ENCODE assay signal across 9 mouse cellular contexts in the genomic region with DNA sequence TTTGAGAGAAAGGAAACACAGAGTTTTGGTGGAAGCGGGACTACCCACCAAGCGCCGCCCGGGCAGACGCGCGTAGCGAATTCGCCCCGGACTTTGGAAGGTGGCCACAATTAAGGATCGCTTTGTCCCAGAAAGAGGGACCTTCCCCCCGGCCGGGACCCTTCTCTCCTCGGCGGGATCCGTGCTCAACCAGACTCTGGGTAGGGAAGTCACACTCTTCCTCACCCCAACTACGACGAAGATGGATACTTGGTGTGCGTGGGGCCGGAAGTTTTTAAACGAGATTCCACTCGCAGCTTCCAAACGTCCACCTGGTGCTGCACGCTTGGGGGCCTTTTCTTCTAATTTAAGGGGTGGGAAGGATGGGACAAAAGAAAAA. TPM values are rescaled to one million over a fixed set of nuclear protein-coding genes. Genes with fewer than 3 reads are reported as not detected.
DNase-seq lines count a peak whose midpoint lies in the region; ATAC-seq and TF ChIP-seq lines count a peak whose summit lies in the region.
"Had no signal": no experiment of that assay in that cellular context is flagged by ENCODE, and none has a peak within 500 bp of the region (broad histone marks: within the 10 kb centered on the region; RNA-seq: fewer than 3 reads in every experiment).

No protein-coding gene starts in this region.

- no peak for ATAC-seq in forebrain, embryonic 11.5 days (replicated peaks; ENCODE audit: low FRiP score)
- no peak for ATAC-seq in hindbrain, postnatal 0 days
- no peak for ATAC-seq in liver, postnatal 0 days
- ATAC-seq: Patski had no signal

- H3K9me3 ChIP-seq in forebrain, embryonic 11.5 days (ENCODE audit: control insufficient read depth, low read length): no peaks in the 10 kb centered on the region
- no peaks in the 10 kb centered on the region for H3K9me3 ChIP-seq in hindbrain, postnatal 0 days (ENCODE audit: low read length)
- no peaks in the 10 kb centered on the region for H3K9me3 ChIP-seq in liver, postnatal 0 days (ENCODE audit: low read length)

- 4% methylated on average over 24 of the region's 24 CpGs for WGBS in heart, adult 2 months
- under 1% methylated on average over 24 of the region's 24 CpGs for WGBS in forebrain, embryonic 11.5 days
- under 1% methylated on average over 24 of the region's 24 CpGs for WGBS in hindbrain, postnatal 0 days
- WGBS in liver, postnatal 0 days (ENCODE audit: insufficient replicate concordance): under 1% methylated on average over 24 of the region's 24 CpGs

- DNase-seq in heart, adult 2 months: peak in 1 of 2 experiments; percentile 75
- no peak for DNase-seq in heart, adult 11 months
- DNase-seq in NIH3T3 (ENCODE audit: low read depth): peak; percentile 64
- DNase-seq in forebrain, embryonic 11.5 days (ENCODE audit: low spot score): peak; percentile 76
- peak; percentile 58 for DNase-seq in hindbrain, postnatal 0 days (ENCODE audit: low spot score)
- peak; percentile 36 for DNase-seq in liver, postnatal 0 days
- DNase-seq in right cerebral cortex, postnatal 25 days: peak; percentile 51
- no peak for DNase-seq in frontal cortex, postnatal 14 days (ENCODE audit: low spot score in 2 of 2)

- no peaks in the 10 kb centered on the region for H3K79me2 ChIP-seq in heart, adult 2 months (replicated peaks; ENCODE audit: control insufficient read depth, insufficient read depth, low read length)

- peak overlapping the region; percentile 99 for H3K27ac ChIP-seq in heart, adult 2 months
- H3K27ac ChIP-seq in forebrain, embryonic 11.5 days (ENCODE audit: low read depth, low read length): peak overlapping the region; percentile 95
- H3K27ac ChIP-seq in hindbrain, postnatal 0 days: peak overlapping the region; percentile 88
- peak overlapping the region; percentile 87 for H3K27ac ChIP-seq in liver, postnatal 0 days (ENCODE audit: low read depth)

- TF ChIP-seq CTCF in heart, adult 2 months (IDR thresholded peaks at IDR 0.05): no peak
- TF ChIP-seq CTCF in hindbrain, postnatal 0 days (IDR thresholded peaks at IDR 0.05; ENCODE audit: low read depth): no peak
- no peak for TF ChIP-seq CTCF in liver, postnatal 0 days (IDR thresholded peaks at IDR 0.05; ENCODE audit: low read depth)

- intact Hi-C loops in heart, adult 2 months (cut with DNase I): loop anchor here (1.0 to 5.0 kb wide), 3 partner anchors 37 to 164 kb away; a partner anchor contains a TSS

- no peaks in the 10 kb centered on the region for H3K27me3 ChIP-seq in heart, adult 2 months (ENCODE audit: control insufficient read depth, insufficient read depth, low read length)
- H3K27me3 ChIP-seq in forebrain, embryonic 11.5 days (ENCODE audit: control insufficient read depth, insufficient read depth, low read length): no peaks in the 10 kb centered on the region
- no peaks in the 10 kb centered on the region for H3K27me3 ChIP-seq in hindbrain, postnatal 0 days (ENCODE audit: insufficient read depth, low read length)
- peaks cover 48% of the 10 kb centered on the region for H3K27me3 ChIP-seq in liver, postnatal 0 days (ENCODE audit: insufficient read depth, low read length)
- H3K27me3 ChIP-seq: Patski had no signal

- H3K9ac ChIP-seq in heart, adult 2 months (ENCODE audit: low read depth, low read length): peak overlapping the region; percentile 96
- H3K9ac ChIP-seq in forebrain, embryonic 11.5 days (ENCODE audit: low read length): peak overlapping the region; percentile 99
- H3K9ac ChIP-seq in hindbrain, postnatal 0 days (replicated peaks; ENCODE audit: low read length): peak overlapping the region; percentile 96
- H3K9ac ChIP-seq in liver, postnatal 0 days (replicated peaks): peak overlapping the region; percentile 76

- TF ChIP-seq EP300 in heart, adult 2 months (IDR thresholded peaks at IDR 0.05; ENCODE audit: insufficient read depth, low read depth, low read length): no peak
- TF ChIP-seq EP300 in liver, postnatal 0 days (IDR thresholded peaks at IDR 0.05; ENCODE audit: low read depth): no peak

- no peak for TF ChIP-seq POLR2A in heart, adult 2 months (IDR thresholded peaks at IDR 0.05; ENCODE audit: insufficient read depth, low read depth, low read length)

- H3K4me2 ChIP-seq in forebrain, embryonic 11.5 days (ENCODE audit: low read depth, low read length, severe bottlenecking): peak overlapping the region; percentile 98
- H3K4me2 ChIP-seq in hindbrain, postnatal 0 days (ENCODE audit: low read depth, low read length): peak overlapping the region; percentile 96
- H3K4me2 ChIP-seq in liver, postnatal 0 days (ENCODE audit: low read depth, low read length): peak overlapping the region; percentile 83

- H3K4me1 ChIP-seq in heart, adult 2 months (ENCODE audit: control insufficient read depth, insufficient read depth, low read length): peaks cover 11% of the 10 kb centered on the region
- peaks cover 30% of the 10 kb centered on the region for H3K4me1 ChIP-seq in forebrain, embryonic 11.5 days (replicated peaks; ENCODE audit: control insufficient read depth, insufficient read depth, low read length)
- peaks cover 32% of the 10 kb centered on the region for H3K4me1 ChIP-seq in hindbrain, postnatal 0 days (ENCODE audit: insufficient read depth, low read length)
- peaks cover 15% of the 10 kb centered on the region for H3K4me1 ChIP-seq in liver, postnatal 0 days (ENCODE audit: insufficient read depth)

- peak overlapping the region; percentile 92 for H3K4me3 ChIP-seq in heart, adult 2 months
- H3K4me3 ChIP-seq in forebrain, embryonic 11.5 days (ENCODE audit: low read depth, low read length): peak overlapping the region; percentile 94
- peak overlapping the region; percentile 69 for H3K4me3 ChIP-seq in hindbrain, postnatal 0 days (ENCODE audit: low read length)
- H3K4me3 ChIP-seq in liver, postnatal 0 days (ENCODE audit: low read depth, low read length): peak overlapping the region; percentile 68

- H3K36me3 ChIP-seq in heart, adult 2 months (ENCODE audit: control insufficient read depth, insufficient read depth, low read length): no peaks in the 10 kb centered on the region
- no peaks in the 10 kb centered on the region for H3K36me3 ChIP-seq in forebrain, embryonic 11.5 days (ENCODE audit: control insufficient read depth, insufficient read depth, low read length)
- H3K36me3 ChIP-seq in hindbrain, postnatal 0 days (ENCODE audit: insufficient read depth, low read length): no peaks in the 10 kb centered on the region
- H3K36me3 ChIP-seq in liver, postnatal 0 days (replicated peaks; ENCODE audit: insufficient read depth, low read length): no peaks in the 10 kb centered on the region

RNA-seq across cellular contexts. Expression of a gene that starts 36.9 kb away (rescaled TPM):
- total RNA-seq in heart, adult 2 months (2021): 10 to 100 TPM; 83.1 to 89.6 TPM
- polyA plus RNA-seq in heart, adult 2 months (2012; rRNA removed): 84.5 and 128 TPM in 2 replicates
- polyA plus RNA-seq in forebrain, embryonic 11.5 days (2014; fragmentation: Nextera tagmentation; extraction: Ambion mirVana): 58.3 and 68.2 TPM in 2 replicates
- total RNA-seq in hindbrain, postnatal 0 days (2014; rRNA removed): 167 and 178 TPM in 2 replicates
- 95.9 and 101 TPM in 2 replicates for polyA plus RNA-seq in hindbrain, postnatal 0 days (2015; fragmentation: Nextera tagmentation; extraction: Ambion mirVana)
- 25.0 and 28.0 TPM in 2 replicates for polyA plus RNA-seq in liver, postnatal 0 days (2015; fragmentation: Nextera tagmentation; extraction: Ambion mirVana)

RNA-seq across cellular contexts. Expression of a gene that starts 44.7 kb away (rescaled TPM):
- total RNA-seq in heart, adult 2 months (2021): 1 to 10 TPM; 5.4 to 9.7 TPM
- 5.9 and 6.4 TPM in 2 replicates for polyA plus RNA-seq in heart, adult 2 months (2012; rRNA removed)
- 25.2 and 30.3 TPM in 2 replicates for polyA plus RNA-seq in forebrain, embryonic 11.5 days (2014; fragmentation: Nextera tagmentation; extraction: Ambion mirVana)
- 31.1 and 43.1 TPM in 2 replicates for total RNA-seq in hindbrain, postnatal 0 days (2014; rRNA removed)
- polyA plus RNA-seq in hindbrain, postnatal 0 days (2015; fragmentation: Nextera tagmentation; extraction: Ambion mirVana): 8.8 and 9.1 TPM in 2 replicates
- polyA plus RNA-seq in liver, postnatal 0 days (2015; fragmentation: Nextera tagmentation; extraction: Ambion mirVana): 1.1 and 1.2 TPM in 2 replicates

Comparison
In these comparisons a context has a peak if more than half of its experiments do, and no peak if none do; other contexts are left out.
1. DNase-seq: peak in NIH3T3 (single experiment), forebrain, embryonic 11.5 days (single experiment), hindbrain, postnatal 0 days (single experiment), liver, postnatal 0 days (single experiment) and right cerebral cortex, postnatal 25 days (single experiment); none in heart, adult 11 months (single experiment) and frontal cortex, postnatal 14 days (0 of 2).
2. Peak in every context shown above with its lines, with median percentiles within 50 percentile points of each other: H3K27ac ChIP-seq, H3K4me3 ChIP-seq, H3K9ac ChIP-seq and H3K4me2 ChIP-seq.